Mouse (Mus musculus) heart, embryonic 10.5 days (tissue): ENCODE data around the gene Fbxo11. TPM values are rescaled to one million over a fixed set of nuclear protein-coding genes. Genes with fewer than 3 reads are reported as not detected.

Source experiments
- DNase-seq: peaks from one replicate; pipeline ENCODE4 v3.0.0-alpha.2; 2017; ENCODE audit warnings: low spot score
- H3K27ac ChIP-seq: fragments of 300-500 bp; sonication (generic); 2 replicates; pipeline ENCODE4 v1.5.1; 2016; ENCODE audit warnings: mild to moderate bottlenecking
- H3K27me3 ChIP-seq: fragments of 300-500 bp; sonication (generic); 2 replicates; pipeline ENCODE4 v1.6.1; 2016; ENCODE audit warnings: mild to moderate bottlenecking; ENCODE audit not compliant: poor library complexity, insufficient read depth, severe bottlenecking
- H3K36me3 ChIP-seq: fragments of 300-500 bp; sonication (generic); 2 replicates; pipeline ENCODE4 v1.6.1; 2016; ENCODE audit warnings: mild to moderate bottlenecking, moderate library complexity
- H3K4me1 ChIP-seq: fragments of 300-500 bp; sonication (generic); 2 replicates; pipeline ENCODE4 v1.6.1; 2016; ENCODE audit warnings: mild to moderate bottlenecking
- H3K4me3 ChIP-seq: fragments of 300-500 bp; sonication (generic); 2 replicates; pipeline ENCODE4 v1.5.1; 2016; ENCODE audit warnings: mild to moderate bottlenecking, moderate library complexity
- H3K9me3 ChIP-seq: fragments of 300-500 bp; sonication (generic); 2 replicates; pipeline ENCODE4 v1.6.1; 2016; ENCODE audit warnings: mild to moderate bottlenecking, moderate library complexity
- WGBS: fragments of 180-500 bp; shearing (Covaris S2); methylation state at CpG from one replicate; pipeline ENCODE4 v1.1.7; 2016; 5-methylcytosine and 5-hydroxymethylcytosine counted together
- polyA plus RNA-seq: library from polyadenylated mRNA; unstranded; fragments of >200 nt; fragmentation: Nextera tagmentation; extraction: Ambion mirVana; gene quantifications from 2 replicates; pipeline ENCODE4 v1.2.1, GENCODE M21; 2016

Fbxo11 gene
- polyA plus RNA-seq, 1 experiment from 2014 or later: 11.0 TPM

GRCm38 (mm10) chr17:88063980-88064346 lies 1.1 kb downstream of the Fbxo11 start:
- Histone ChIP-seq H3K36me3 (0 out of 2 replicates have a peak, but pooled peaks cover 5% of the 10 kb centered on the region), H3K4me1 (peaks cover 7% of the 10 kb centered on the region; the same call in 1 of the 2 replicates), H3K9me3 (no peaks in the 10 kb centered on the region), H3K27me3 (no peaks in the 10 kb centered on the region), H3K4me3 (peak overlapping the region; percentile 99), H3K27ac (peak overlapping the region; percentile 99)
- WGBS: under 1% methylated on average over 23 of the region's 23 CpGs
- peak; percentile 85 for DNase-seq

DNA sequence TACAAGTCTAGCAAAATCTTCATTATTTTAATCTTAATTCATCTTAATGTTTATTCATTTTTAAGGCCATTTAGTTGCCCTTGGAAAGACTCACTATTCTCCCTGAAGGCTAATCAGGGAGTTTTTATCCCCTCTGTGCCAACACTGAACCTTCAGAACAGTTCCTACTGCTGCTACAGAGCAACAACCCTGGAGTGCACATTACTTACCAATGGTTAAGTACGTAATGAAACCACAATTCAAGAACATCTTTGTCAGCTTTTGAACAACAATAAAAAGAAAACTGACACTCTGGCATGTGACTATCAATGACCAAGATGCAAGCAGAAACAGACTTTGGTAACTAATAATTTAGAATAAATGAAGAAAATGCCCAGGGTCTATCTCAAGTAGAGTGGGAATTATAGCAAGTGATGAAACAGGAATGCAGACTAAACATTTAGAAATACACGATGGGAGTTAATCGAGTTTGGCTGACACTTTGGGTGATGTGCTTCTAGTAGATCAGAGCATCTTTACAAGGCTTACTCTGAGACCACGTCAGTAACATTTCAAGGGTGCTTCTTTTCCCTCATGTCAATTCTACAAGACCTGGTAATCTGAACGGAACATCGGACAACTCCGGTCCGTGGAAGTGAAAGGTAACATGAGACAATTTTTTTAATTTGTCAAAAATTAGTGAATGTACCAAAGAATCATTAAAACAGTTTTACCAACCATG lies 2.1 kb downstream of the Fbxo11 start:
- 0 out of 2 replicates have a peak, but pooled peaks cover 5% of the 10 kb centered on the region for H3K36me3 ChIP-seq
- peaks cover 13% of the 10 kb centered on the region for H3K4me1 ChIP-seq
- H3K27me3 ChIP-seq: no peaks in the 10 kb centered on the region
- WGBS: 42% methylated on average over 8 of the region's 8 CpGs
- H3K27ac ChIP-seq: no peak overlapping the region
- DNase-seq: no peak
- H3K4me3 ChIP-seq: peak overlapping the region; percentile 99
- H3K9me3 ChIP-seq: no peaks in the 10 kb centered on the region

- 84% methylated on average over 3 of the region's 3 CpGs for WGBS
- Histone ChIP-seq H3K36me3 (0 out of 2 replicates have a peak, but pooled peaks cover 5% of the 10 kb centered on the region), H3K27ac (no peak overlapping the region), H3K9me3 (no peaks in the 10 kb centered on the region), H3K27me3 (no peaks in the 10 kb centered on the region), H3K4me3 (no peak overlapping the region), H3K4me1 (peaks cover 17% of the 10 kb centered on the region)
- no peak for DNase-seq
Observed at GRCm38 (mm10) chr17:88061942-88062341, 3.1 kb downstream of the Fbxo11 start.

DNA sequence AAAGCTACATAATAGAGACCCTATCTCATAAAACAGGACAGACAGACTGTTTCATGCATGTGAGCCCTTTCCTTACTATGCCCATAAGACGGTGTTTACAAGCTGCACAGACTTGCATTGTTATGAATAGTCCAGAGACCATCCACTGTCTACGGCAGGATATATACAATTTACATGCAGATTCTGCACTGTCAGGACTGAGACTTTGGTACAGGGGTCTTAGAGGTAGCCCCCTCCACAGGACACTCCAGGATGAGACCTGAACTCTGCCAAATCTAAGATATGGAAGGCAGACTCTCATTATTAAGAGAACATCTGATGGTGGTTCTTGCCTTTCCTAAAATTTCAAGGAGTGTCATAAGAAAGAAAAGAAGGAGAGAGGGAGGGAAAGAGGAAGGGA lies 6.8 kb downstream of the Fbxo11 start:
- no peak overlapping the region for H3K27ac ChIP-seq
- 70% methylated on average over 2 of the region's 2 CpGs for WGBS
- peaks cover 22% of the 10 kb centered on the region for H3K4me1 ChIP-seq

GRCm38 (mm10) chr17:88057846-88058245 lies 7.2 kb downstream of the Fbxo11 start:
- WGBS: 82% methylated on average over 1 of the region's 1 CpGs
- no peak for DNase-seq
- Histone ChIP-seq H3K4me1 (peaks cover 18% of the 10 kb centered on the region), H3K27me3 (no peaks in the 10 kb centered on the region), H3K9me3 (no peaks in the 10 kb centered on the region), H3K27ac (no peak overlapping the region), H3K4me3 (no peak overlapping the region), H3K36me3 (0 out of 2 replicates have a peak, but pooled peaks cover 5% of the 10 kb centered on the region)

More for the DNA sequence above, 6.8 kb downstream of the Fbxo11 start:
- Histone ChIP-seq H3K9me3 (no peaks in the 10 kb centered on the region), H3K36me3 (0 out of 2 replicates have a peak, but pooled peaks cover 5% of the 10 kb centered on the region), H3K27me3 (no peaks in the 10 kb centered on the region), H3K4me3 (no peak overlapping the region)
- no peak for DNase-seq

- Histone ChIP-seq H3K27ac (no peak overlapping the region), H3K36me3 (no peaks in the 10 kb centered on the region), H3K9me3 (no peaks in the 10 kb centered on the region), H3K4me3 (no peak overlapping the region), H3K4me1 (peaks cover 13% of the 10 kb centered on the region; the same call in 1 of the 2 replicates), H3K27me3 (no peaks in the 10 kb centered on the region)
- no peak for DNase-seq
- WGBS: 94% methylated on average over 4 of the region's 4 CpGs
Observed at GRCm38 (mm10) chr17:88051679-88052078, 13.4 kb downstream of the Fbxo11 start.

DNA sequence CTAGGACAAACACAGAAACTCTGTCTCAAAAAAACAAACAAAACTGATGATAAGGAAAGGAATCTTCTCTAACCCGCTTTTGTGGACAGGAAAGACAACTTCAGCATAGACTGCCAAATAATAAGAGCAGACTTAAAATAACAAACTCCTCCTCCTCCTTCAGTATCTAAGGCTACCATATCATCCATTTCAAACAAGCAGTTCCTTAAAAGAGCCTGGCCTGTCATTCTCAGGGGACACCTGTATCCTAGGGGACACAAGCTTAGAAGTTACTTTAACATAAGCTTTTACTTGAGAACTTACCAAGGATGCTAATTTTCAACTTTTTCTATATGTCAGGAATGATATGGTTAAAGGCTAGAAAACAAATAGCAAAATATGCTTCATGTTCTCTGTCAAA lies 14.2 kb downstream of the Fbxo11 start:
- Histone ChIP-seq H3K27ac (no peak overlapping the region), H3K9me3 (no peaks in the 10 kb centered on the region), H3K4me1 (peaks cover 10% of the 10 kb centered on the region; the same call in 1 of the 2 replicates), H3K27me3 (no peaks in the 10 kb centered on the region), H3K4me3 (no peak overlapping the region), H3K36me3 (no peaks in the 10 kb centered on the region)
- 58% methylated on average over 1 of the region's 1 CpGs for WGBS
- no peak for DNase-seq

- Histone ChIP-seq H3K27me3 (no peaks in the 10 kb centered on the region), H3K9me3 (no peaks in the 10 kb centered on the region), H3K4me3 (no peak overlapping the region), H3K27ac (no peak overlapping the region), H3K36me3 (no peaks in the 10 kb centered on the region), H3K4me1 (peaks cover 11% of the 10 kb centered on the region; the same call in 1 of the 2 replicates)
- DNase-seq: no peak
- WGBS: 88% methylated on average over 2 of the region's 2 CpGs
Observed at GRCm38 (mm10) chr17:88050318-88050717, 14.8 kb downstream of the Fbxo11 start.

- Histone ChIP-seq H3K27me3 (no peaks in the 10 kb centered on the region), H3K4me1 (peaks cover 21% of the 10 kb centered on the region), H3K9me3 (no peaks in the 10 kb centered on the region), H3K27ac (no peak overlapping the region), H3K4me3 (no peak overlapping the region), H3K36me3 (0 out of 2 replicates have a peak, but pooled peaks cover 3% of the 10 kb centered on the region)
- DNase-seq: no peak
- 63% methylated on average over 12 of the region's 12 CpGs for WGBS
Observed at GRCm38 (mm10) chr17:88042099-88043086, 22.7 kb downstream of the Fbxo11 start.

- Histone ChIP-seq H3K4me3 (no peak overlapping the region), H3K4me1 (peaks cover 21% of the 10 kb centered on the region), H3K36me3 (0 out of 2 replicates have a peak, but pooled peaks cover 3% of the 10 kb centered on the region), H3K27ac (no peak overlapping the region), H3K9me3 (no peaks in the 10 kb centered on the region), H3K27me3 (no peaks in the 10 kb centered on the region)
- 73% methylated on average over 5 of the region's 5 CpGs for WGBS
- DNase-seq: no peak
Observed at GRCm38 (mm10) chr17:88040810-88041209, 24.3 kb downstream of the Fbxo11 start.

GRCm38 (mm10) chr17:88034418-88034817 lies 30.7 kb downstream of the Fbxo11 start:
- Histone ChIP-seq H3K4me3 (no peak overlapping the region), H3K36me3 (no peaks in the 10 kb centered on the region), H3K9me3 (no peaks in the 10 kb centered on the region), H3K4me1 (peaks cover 15% of the 10 kb centered on the region), H3K27ac (no peak overlapping the region), H3K27me3 (no peaks in the 10 kb centered on the region)
- DNase-seq: no peak
- 76% methylated on average over 4 of the region's 4 CpGs for WGBS

DNA sequence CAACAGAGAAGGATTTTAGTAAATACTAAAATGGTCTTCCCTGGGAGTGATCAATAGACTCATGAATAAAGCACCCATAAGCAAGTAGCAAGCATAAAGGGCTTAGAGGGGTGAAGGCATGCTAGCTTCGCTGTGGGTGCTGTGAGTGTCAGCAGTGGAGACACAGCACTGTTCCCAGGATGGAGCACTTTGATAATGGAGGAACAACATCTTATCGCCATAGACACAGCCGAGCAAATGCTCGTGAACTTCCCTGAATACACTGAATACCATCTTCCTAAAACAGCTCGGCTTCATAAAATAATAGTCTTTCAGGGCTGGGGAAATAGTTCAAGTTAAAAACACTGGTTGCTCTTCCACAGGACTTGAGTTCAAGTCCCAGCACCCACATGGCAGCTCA lies 33.3 kb downstream of the Fbxo11 start:
- Histone ChIP-seq H3K36me3 (no peaks in the 10 kb centered on the region), H3K27ac (no peak overlapping the region), H3K9me3 (no peaks in the 10 kb centered on the region), H3K4me3 (no peak overlapping the region), H3K27me3 (no peaks in the 10 kb centered on the region), H3K4me1 (peaks cover 16% of the 10 kb centered on the region)
- WGBS: 83% methylated on average over 5 of the region's 5 CpGs
- DNase-seq: no peak
